ENCODE assay signal across 8 mouse cellular contexts in the genomic region with DNA sequence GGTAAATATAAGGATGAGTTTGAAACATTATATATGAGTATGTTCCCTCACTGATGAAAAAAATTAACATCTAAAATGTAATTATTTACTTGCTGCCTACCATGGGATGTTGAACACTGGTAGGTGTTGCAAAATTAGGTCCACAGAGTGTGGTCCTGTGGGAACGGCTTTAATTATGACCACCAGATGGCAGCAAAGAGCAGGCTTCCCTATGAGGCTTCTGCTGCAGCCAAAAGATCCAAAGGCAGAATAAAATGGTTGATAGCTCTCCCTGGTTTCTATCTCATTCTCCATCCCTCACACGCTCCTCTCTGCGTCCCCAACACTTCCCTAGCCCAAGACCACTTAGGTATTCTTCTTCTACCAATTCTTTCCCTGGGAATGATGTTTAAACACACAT. TPM values are rescaled to one million over a fixed set of nuclear protein-coding genes. Genes with fewer than 3 reads are reported as not detected.
A peak's percentile ranks its signal among the peaks of the same experiment; 100 is the strongest.
DNase-seq lines count a peak whose midpoint lies in the region; ATAC-seq and TF ChIP-seq lines count a peak whose summit lies in the region.

No protein-coding gene starts in this region.

- peaks cover 7% of the 10 kb centered on the region for H3K9me3 ChIP-seq in midbrain, embryonic 10.5 days (replicated peaks)
- H3K9me3 ChIP-seq in midbrain, embryonic 16.5 days (replicated peaks; ENCODE audit: control insufficient read depth, low read length, poor library complexity, severe bottlenecking), result no peaks in the 10 kb centered on the region
- H3K9me3 ChIP-seq in hindbrain, postnatal 0 days (ENCODE audit: low read length), result no peaks in the 10 kb centered on the region

- no peak overlapping the region for H3K27ac ChIP-seq in midbrain, embryonic 10.5 days (replicated peaks)
- H3K27ac ChIP-seq in midbrain, embryonic 16.5 days (ENCODE audit: low read length), result no peak overlapping the region
- no peak overlapping the region for H3K27ac ChIP-seq in hindbrain, postnatal 0 days

- 17% methylated on average over 3 of the region's 3 CpGs for WGBS in midbrain, embryonic 10.5 days
- 17% methylated on average over 3 of the region's 3 CpGs for WGBS in midbrain, embryonic 16.5 days
- WGBS in hindbrain, postnatal 0 days, result 9% methylated on average over 3 of the region's 3 CpGs

- peak; percentile 85 for TF ChIP-seq CTCF in brain, embryonic 14.5 days (IDR thresholded peaks at IDR 0.05; ENCODE audit: borderline replicate concordance, extremely low read depth, insufficient read depth, insufficient read length)
- TF ChIP-seq CTCF in hindbrain, postnatal 0 days (IDR thresholded peaks at IDR 0.05; ENCODE audit: low read depth), result peak; percentile 95

- no peaks in the 10 kb centered on the region for H3K36me3 ChIP-seq in midbrain, embryonic 10.5 days
- H3K36me3 ChIP-seq in midbrain, embryonic 16.5 days (ENCODE audit: control insufficient read depth, insufficient read depth, low read length), result no peaks in the 10 kb centered on the region
- no peaks in the 10 kb centered on the region for H3K36me3 ChIP-seq in hindbrain, postnatal 0 days (ENCODE audit: insufficient read depth, low read length)

- peak; percentile 49 for DNase-seq in midbrain, embryonic 10.5 days (ENCODE audit: low spot score)
- DNase-seq in brain, embryonic 14.5 days (ENCODE audit: low read depth), result peak; percentile 84
- DNase-seq in hindbrain, postnatal 0 days (ENCODE audit: low spot score), result peak; percentile 92
- peak; percentile 64 for DNase-seq in left cerebral cortex, postnatal 36 days (ENCODE audit: low spot score in 2 of 2)
- DNase-seq in thymus, postnatal 10 days (ENCODE audit: low spot score in 2 of 2), result peak; percentile 43 to 72

- no peak overlapping the region for H3K4me2 ChIP-seq in midbrain, embryonic 16.5 days (ENCODE audit: low read length)
- no peak overlapping the region for H3K4me2 ChIP-seq in hindbrain, postnatal 0 days (ENCODE audit: low read depth, low read length)

- no peak for TF ChIP-seq POLR2A in brain, embryonic 14.5 days (IDR thresholded peaks at IDR 0.05; ENCODE audit: borderline replicate concordance, extremely low read depth, insufficient read depth, insufficient read length, poor library complexity, severe bottlenecking)

- no peak for ATAC-seq in midbrain, embryonic 16.5 days
- peak; percentile 67 for ATAC-seq in erythroblast, adult 5-6 weeks (replicated peaks; ENCODE audit: low FRiP score, poor library complexity, severe bottlenecking)
- peak; percentile 53; the same call in 1 of the 2 replicates for ATAC-seq in hindbrain, postnatal 0 days
- ATAC-seq in neutrophil, adult 5-6 weeks (ENCODE audit: extremely low read depth, insufficient number of reproducible peaks, low FRiP score, poor library complexity, severe bottlenecking), result peak; percentile 55; the same call in 1 of the 2 replicates

- no peaks in the 10 kb centered on the region for H3K4me1 ChIP-seq in midbrain, embryonic 10.5 days
- no peaks in the 10 kb centered on the region for H3K4me1 ChIP-seq in midbrain, embryonic 16.5 days (ENCODE audit: control insufficient read depth, insufficient read depth, low read length)
- H3K4me1 ChIP-seq in hindbrain, postnatal 0 days (ENCODE audit: insufficient read depth, low read length), result no peaks in the 10 kb centered on the region

- H3K27me3 ChIP-seq in midbrain, embryonic 10.5 days (ENCODE audit: low read depth, poor library complexity, severe bottlenecking), result no peaks in the 10 kb centered on the region
- no peaks in the 10 kb centered on the region for H3K27me3 ChIP-seq in midbrain, embryonic 16.5 days (ENCODE audit: control insufficient read depth, insufficient read depth, low read depth, low read length)
- no peaks in the 10 kb centered on the region for H3K27me3 ChIP-seq in hindbrain, postnatal 0 days (ENCODE audit: insufficient read depth, low read length)

- no peak overlapping the region for H3K4me3 ChIP-seq in midbrain, embryonic 10.5 days
- no peak overlapping the region for H3K4me3 ChIP-seq in midbrain, embryonic 16.5 days (ENCODE audit: low read depth, low read length)
- no peak overlapping the region for H3K4me3 ChIP-seq in hindbrain, postnatal 0 days (ENCODE audit: low read length)

- intact Hi-C loops in left cerebral cortex, postnatal 36 days (cut with DNase I), result no loop called here

- H3K9ac ChIP-seq in midbrain, embryonic 16.5 days (ENCODE audit: low read depth, low read length), result no peak overlapping the region
- no peak overlapping the region for H3K9ac ChIP-seq in hindbrain, postnatal 0 days (replicated peaks; ENCODE audit: low read length)

RNA-seq across cellular contexts. Expression of a gene that starts 54.6 kb away (rescaled TPM):
- polyA plus RNA-seq in midbrain, embryonic 10.5 days (2016; fragmentation: Nextera tagmentation; extraction: Ambion mirVana), result 45.5 and 47.2 TPM in 2 replicates
- polyA plus RNA-seq in midbrain, embryonic 16.5 days (2015; fragmentation: Nextera tagmentation; extraction: Ambion mirVana), result 28.3 and 30.7 TPM in 2 replicates
- 8.9 and 12.7 TPM in 2 replicates for polyA plus RNA-seq in brain, embryonic 14.5 days (2012; rRNA removed)
- total RNA-seq in erythroblast, adult 5-6 weeks (2015; ENCODE audit: low replicate concordance), result 56.9 and 61.2 TPM in 2 replicates
- total RNA-seq in erythroblast, adult 5-6 weeks (2017; ENCODE audit: low replicate concordance), result 170 and 204 TPM in 2 replicates
- 28.5 and 30.2 TPM in 2 replicates for total RNA-seq in hindbrain, postnatal 0 days (2014; rRNA removed)
- polyA plus RNA-seq in hindbrain, postnatal 0 days (2015; fragmentation: Nextera tagmentation; extraction: Ambion mirVana), result 36.7 and 40.9 TPM in 2 replicates
- 100 to 1,000 TPM; 178 to 201 TPM for total RNA-seq in left cerebral cortex, postnatal 36 days (2021)
- total RNA-seq in neutrophil, adult 5-6 weeks (2017), result 1.5 and 2.0 TPM in 2 replicates

RNA-seq across cellular contexts. Expression of a gene that starts 59.0 kb away (rescaled TPM):
- 12.1 and 16.2 TPM in 2 replicates for polyA plus RNA-seq in midbrain, embryonic 10.5 days (2016; fragmentation: Nextera tagmentation; extraction: Ambion mirVana)
- 40.2 and 43.4 TPM in 2 replicates for polyA plus RNA-seq in midbrain, embryonic 16.5 days (2015; fragmentation: Nextera tagmentation; extraction: Ambion mirVana)
- 165 and 168 TPM in 2 replicates for polyA plus RNA-seq in brain, embryonic 14.5 days (2012; rRNA removed)
- 0.96 TPM in 1 of 2 replicates, not detected in the other for total RNA-seq in erythroblast, adult 5-6 weeks (2015; ENCODE audit: low replicate concordance)
- total RNA-seq in erythroblast, adult 5-6 weeks (2017; ENCODE audit: low replicate concordance), result 0.34 and 0.98 TPM in 2 replicates
- total RNA-seq in hindbrain, postnatal 0 days (2014; rRNA removed), result 124 and 134 TPM in 2 replicates
- 28.8 and 31.7 TPM in 2 replicates for polyA plus RNA-seq in hindbrain, postnatal 0 days (2015; fragmentation: Nextera tagmentation; extraction: Ambion mirVana)
- total RNA-seq in left cerebral cortex, postnatal 36 days (2021), result 100 to 1,000 TPM; 147 to 149 TPM
- total RNA-seq in neutrophil, adult 5-6 weeks (2017), result 11.4 and 12.5 TPM in 2 replicates
